In genomic region chr12:71995831-71996230, GRCm38 (mm10) we compare ENCODE assay signal across 23 mouse cellular contexts.
DNase-seq lines count a peak whose midpoint lies in the region; ATAC-seq and TF ChIP-seq lines count a peak whose summit lies in the region.
"Had no signal": no experiment of that assay in that cellular context is flagged by ENCODE, and none has a peak within 500 bp of the region (broad histone marks: within the 10 kb centered on the region; RNA-seq: fewer than 3 reads in every experiment).

No protein-coding gene starts in this region.

- H3K27ac ChIP-seq in layer of hippocampus, adult 2 months = peak overlapping the region; percentile 70
- H3K27ac ChIP-seq in neural tube, embryonic 13.5 days (replicated peaks) = 0 out of 2 replicates have a peak overlapping the region, but pooled peaks have one; percentile 9
- H3K27ac ChIP-seq in neural tube, embryonic 15.5 days (replicated peaks) = no peak overlapping the region
- H3K27ac ChIP-seq: embryonic facial prominence, embryonic 13.5 days; heart, embryonic 13.5 days; hindbrain, embryonic 15.5 days; intestine, embryonic 15.5 days; left cerebral cortex, adult 2 months had no signal

- no peaks in the 10 kb centered on the region for H3K4me1 ChIP-seq in neural tube, embryonic 13.5 days (replicated peaks)
- no peaks in the 10 kb centered on the region for H3K4me1 ChIP-seq in neural tube, embryonic 15.5 days
- H3K4me1 ChIP-seq: embryonic facial prominence, embryonic 13.5 days; hindbrain, embryonic 15.5 days; intestine, embryonic 15.5 days had no signal

- H3K36me3 ChIP-seq in neural tube, embryonic 13.5 days = peaks cover 41% of the 10 kb centered on the region
- peaks cover 26% of the 10 kb centered on the region for H3K36me3 ChIP-seq in neural tube, embryonic 15.5 days

- intact Hi-C loops in gastrocnemius, postnatal 36 days (cut with DNase I) = no loop called here

- H3K4me2 ChIP-seq in neural tube, embryonic 13.5 days = no peak overlapping the region
- H3K4me2 ChIP-seq in neural tube, embryonic 15.5 days = no peak overlapping the region
- H3K4me2 ChIP-seq: embryonic facial prominence, embryonic 13.5 days; heart, embryonic 13.5 days; hindbrain, embryonic 15.5 days; intestine, embryonic 15.5 days had no signal

- TF ChIP-seq CTCF in layer of hippocampus, adult 2 months (conservative IDR thresholded peaks at IDR 0.05) = no peak

- DNase-seq in gastrocnemius, postnatal 10 days = peak; percentile 11
- DNase-seq in gastrocnemius, postnatal 36 days = no peak
- peak in 1 of 2 experiments; percentile 45 for DNase-seq in layer of hippocampus, adult 2 months (ENCODE audit: low spot score in 2 of 2)
- no peak for DNase-seq in layer of hippocampus, adult 11-12 months (ENCODE audit: low spot score)
- no peak for DNase-seq in adrenal gland, postnatal 36 days
- DNase-seq: B cell, adult 2 months; cerebellum, adult 11-12 months; cerebellum, postnatal 25 days; kidney, adult 8-10 months; kidney, postnatal 10 days; lung, postnatal 4 days; right cerebral cortex, postnatal 14 days had no signal

- H3K9ac ChIP-seq in neural tube, embryonic 13.5 days = no peak overlapping the region
- no peak overlapping the region for H3K9ac ChIP-seq in neural tube, embryonic 15.5 days (replicated peaks)
- H3K9ac ChIP-seq: embryonic facial prominence, embryonic 13.5 days; heart, embryonic 13.5 days; hindbrain, embryonic 15.5 days; intestine, embryonic 15.5 days had no signal

- 71% methylated on average over 8 of the region's 8 CpGs for WGBS in neural tube, embryonic 13.5 days
- WGBS in neural tube, embryonic 15.5 days = 69% methylated on average over 8 of the region's 8 CpGs

- no peaks in the 10 kb centered on the region for H3K27me3 ChIP-seq in neural tube, embryonic 13.5 days
- no peaks in the 10 kb centered on the region for H3K27me3 ChIP-seq in neural tube, embryonic 15.5 days (replicated peaks)
- H3K27me3 ChIP-seq: CH12.LX; embryonic facial prominence, embryonic 13.5 days; heart, embryonic 13.5 days; hindbrain, embryonic 15.5 days; intestine, embryonic 15.5 days; Patski had no signal

- no peaks in the 10 kb centered on the region for H3K9me3 ChIP-seq in neural tube, embryonic 13.5 days
- H3K9me3 ChIP-seq in neural tube, embryonic 15.5 days (replicated peaks) = no peaks in the 10 kb centered on the region
- H3K9me3 ChIP-seq: embryonic facial prominence, embryonic 13.5 days; G1E; heart, embryonic 13.5 days; hindbrain, embryonic 15.5 days; intestine, embryonic 15.5 days had no signal

- ATAC-seq in neural tube, embryonic 13.5 days (ENCODE audit: low read depth) = no peak
- ATAC-seq in neural tube, embryonic 15.5 days (ENCODE audit: low FRiP score) = no peak
- ATAC-seq: forebrain, embryonic 14.5 days; intestine, embryonic 15.5 days; Patski had no signal

- no peak overlapping the region for H3K4me3 ChIP-seq in layer of hippocampus, adult 2 months
- no peak overlapping the region for H3K4me3 ChIP-seq in neural tube, embryonic 13.5 days
- no peak overlapping the region for H3K4me3 ChIP-seq in neural tube, embryonic 15.5 days (replicated peaks)
- H3K4me3 ChIP-seq: embryonic facial prominence, embryonic 13.5 days; heart, embryonic 13.5 days; hindbrain, embryonic 15.5 days; intestine, embryonic 15.5 days; left cerebral cortex, adult 2 months had no signal
